Mouse (Mus musculus) lung, embryonic 15.5 days (tissue): ENCODE measurements around the gene Hsd17b13. TPM values are rescaled to one million over a fixed set of nuclear protein-coding genes. Genes with fewer than 3 reads are reported as not detected.
"Not testable (repeated sequence)": the region's sequence is repeated elsewhere in the genome, so short reads cannot be mapped to it uniquely, and the experiment has no call there.

Source experiments
- ATAC-seq: fragments of 200-750 bp; cut with Nextera tagmentation; 2 replicates; pipeline ENCODE4 v1.8.0; 2017; ENCODE audit warnings: moderate number of reproducible peaks, borderline replicate concordance; ENCODE audit not compliant: low FRiP score, low TSS enrichment; ENCODE audit errors: extremely low read depth
- H3K27ac ChIP-seq: fragments of 300-500 bp; sonication (generic); 2 replicates; pipeline ENCODE4 v1.5.1; 2015; ENCODE audit warnings: moderate library complexity, mild to moderate bottlenecking, inconsistent platforms
- H3K27me3 ChIP-seq: fragments of 300-500 bp; sonication (generic); 2 replicates; pipeline ENCODE4 v1.6.1; 2015; ENCODE audit warnings: inconsistent platforms
- H3K36me3 ChIP-seq: fragments of 300-500 bp; sonication (generic); 2 replicates; pipeline ENCODE4 v1.6.1; 2015; ENCODE audit warnings: inconsistent platforms
- H3K4me1 ChIP-seq: fragments of 300-500 bp; sonication (generic); 2 replicates; pipeline ENCODE4 v1.6.1; 2015; ENCODE audit warnings: inconsistent platforms
- H3K4me2 ChIP-seq: fragments of 300-500 bp; sonication (generic); 2 replicates; pipeline ENCODE4 v1.6.1; 2015; ENCODE audit warnings: inconsistent platforms, mild to moderate bottlenecking, moderate library complexity
- H3K4me3 ChIP-seq: fragments of 300-500 bp; sonication (generic); 2 replicates; pipeline ENCODE4 v1.5.1; 2015; ENCODE audit warnings: mild to moderate bottlenecking, inconsistent platforms
- H3K9ac ChIP-seq: fragments of 300-500 bp; sonication (generic); 2 replicates; pipeline ENCODE4 v1.6.1; 2015; ENCODE audit warnings: inconsistent platforms
- H3K9me3 ChIP-seq: fragments of 300-500 bp; sonication (generic); 2 replicates; pipeline ENCODE4 v1.6.1; 2016; ENCODE audit warnings: inconsistent platforms
- WGBS: fragments of 180-500 bp; shearing (Covaris S2); methylation state at CpG from one replicate; pipeline ENCODE4 v1.1.7; 2015; 5-methylcytosine and 5-hydroxymethylcytosine counted together
- polyA plus RNA-seq: library from polyadenylated mRNA; unstranded; fragments of >200 nt; fragmentation: Nextera tagmentation; extraction: Ambion mirVana; gene quantifications from 2 replicates; pipeline ENCODE4 v1.2.1, GENCODE M21; 2015

Hsd17b13 gene
- polyA plus RNA-seq, 1 experiment from 2014 or later: 0.22 TPM

DNA sequence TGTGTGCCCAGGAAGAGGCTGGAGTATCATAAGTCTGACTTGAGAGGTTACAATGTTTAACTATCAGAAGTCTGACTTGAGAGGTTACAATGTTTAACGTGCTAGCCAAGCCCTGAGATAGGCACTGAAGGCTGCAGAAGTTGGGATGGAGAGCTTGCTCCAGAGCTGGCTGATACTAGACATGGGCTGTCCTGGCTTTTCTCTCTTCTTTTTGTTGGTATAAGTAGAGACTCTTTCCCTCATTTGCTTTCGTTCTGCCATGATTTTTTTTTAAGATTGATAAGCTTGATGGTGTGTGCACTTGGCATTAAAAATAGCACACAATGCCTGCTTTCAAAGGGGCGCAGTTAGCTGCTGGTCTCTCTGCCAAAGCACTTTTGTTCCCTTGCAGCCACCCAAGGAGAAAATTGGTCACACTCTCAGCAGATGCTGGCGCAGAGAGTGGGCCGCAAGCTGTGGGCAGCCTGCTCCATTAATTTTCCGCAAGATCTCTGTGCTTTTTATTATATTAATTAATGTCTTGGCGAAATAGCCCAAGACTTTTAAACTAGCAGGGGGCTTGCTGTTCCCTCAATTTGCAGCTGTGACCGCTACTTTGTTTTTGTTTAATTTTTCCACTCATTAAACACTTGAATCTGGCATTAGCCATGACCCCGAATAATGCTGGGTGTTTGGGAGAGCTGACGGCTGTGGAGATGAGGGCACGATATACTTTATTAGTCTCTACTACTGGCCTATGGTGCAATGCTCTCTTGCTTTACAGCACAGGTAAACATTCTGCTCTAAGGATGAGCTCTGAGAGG lies 38.5 kb downstream of the Hsd17b13 start:
- H3K36me3 ChIP-seq: no peaks in the 10 kb centered on the region
- 40% methylated on average over 11 of the region's 11 CpGs for WGBS
- H3K9ac ChIP-seq: no peak overlapping the region
- no peak overlapping the region for H3K4me2 ChIP-seq
- H3K27ac ChIP-seq: no peak overlapping the region
- peaks cover 4% of the 10 kb centered on the region; the same call in 1 of the 2 replicates for H3K27me3 ChIP-seq
- H3K4me3 ChIP-seq: no peak overlapping the region
- ATAC-seq: no peak
- H3K4me1 ChIP-seq: peaks cover 13% of the 10 kb centered on the region
- H3K9me3 ChIP-seq: no peaks in the 10 kb centered on the region

GRCm38 (mm10) chr5:103936906-103937589 lies 40.2 kb downstream of the Hsd17b13 start:
- WGBS: 19% methylated on average over 14 of the region's 14 CpGs
- ATAC-seq: peak; percentile 86
- Histone ChIP-seq H3K4me2 (no peak overlapping the region), H3K36me3 (no peaks in the 10 kb centered on the region), H3K4me3 (no peak overlapping the region), H3K27ac (no peak overlapping the region), H3K9me3 (no peaks in the 10 kb centered on the region), H3K4me1 (peaks cover 13% of the 10 kb centered on the region), H3K27me3 (peaks cover 4% of the 10 kb centered on the region; the same call in 1 of the 2 replicates), H3K9ac (no peak overlapping the region)

GRCm38 (mm10) chr5:103931924-103932323 lies 45.3 kb downstream of the Hsd17b13 start:
- H3K4me1 ChIP-seq: peaks cover 13% of the 10 kb centered on the region
- ATAC-seq, H3K4me3 ChIP-seq, H3K9ac ChIP-seq, H3K36me3 ChIP-seq, H3K27me3 ChIP-seq, H3K9me3 ChIP-seq, H3K4me2 ChIP-seq, H3K27ac ChIP-seq: not testable (repeated sequence)

GRCm38 (mm10) chr5:103930511-103930910 lies 46.7 kb downstream of the Hsd17b13 start:
- 83% methylated on average over 5 of the region's 5 CpGs for WGBS
- Histone ChIP-seq H3K4me2 (no peak overlapping the region), H3K4me3 (no peak overlapping the region), H3K27ac (no peak overlapping the region), H3K36me3 (no peaks in the 10 kb centered on the region), H3K9me3 (no peaks in the 10 kb centered on the region), H3K9ac (no peak overlapping the region), H3K4me1 (peaks cover 12% of the 10 kb centered on the region), H3K27me3 (no peaks in the 10 kb centered on the region)
- no peak for ATAC-seq

GRCm38 (mm10) chr5:103928196-103928550 lies 49.0 kb downstream of the Hsd17b13 start:
- 38% methylated on average over 7 of the region's 7 CpGs for WGBS
- Histone ChIP-seq H3K9me3 (no peaks in the 10 kb centered on the region), H3K4me2 (peak overlapping the region; percentile 61), H3K4me3 (no peak overlapping the region), H3K4me1 (peaks cover 12% of the 10 kb centered on the region), H3K27me3 (no peaks in the 10 kb centered on the region), H3K9ac (no peak overlapping the region), H3K36me3 (no peaks in the 10 kb centered on the region), H3K27ac (peak overlapping the region; percentile 62)
- peak; percentile 48; the same call in 1 of the 2 replicates for ATAC-seq

DNA sequence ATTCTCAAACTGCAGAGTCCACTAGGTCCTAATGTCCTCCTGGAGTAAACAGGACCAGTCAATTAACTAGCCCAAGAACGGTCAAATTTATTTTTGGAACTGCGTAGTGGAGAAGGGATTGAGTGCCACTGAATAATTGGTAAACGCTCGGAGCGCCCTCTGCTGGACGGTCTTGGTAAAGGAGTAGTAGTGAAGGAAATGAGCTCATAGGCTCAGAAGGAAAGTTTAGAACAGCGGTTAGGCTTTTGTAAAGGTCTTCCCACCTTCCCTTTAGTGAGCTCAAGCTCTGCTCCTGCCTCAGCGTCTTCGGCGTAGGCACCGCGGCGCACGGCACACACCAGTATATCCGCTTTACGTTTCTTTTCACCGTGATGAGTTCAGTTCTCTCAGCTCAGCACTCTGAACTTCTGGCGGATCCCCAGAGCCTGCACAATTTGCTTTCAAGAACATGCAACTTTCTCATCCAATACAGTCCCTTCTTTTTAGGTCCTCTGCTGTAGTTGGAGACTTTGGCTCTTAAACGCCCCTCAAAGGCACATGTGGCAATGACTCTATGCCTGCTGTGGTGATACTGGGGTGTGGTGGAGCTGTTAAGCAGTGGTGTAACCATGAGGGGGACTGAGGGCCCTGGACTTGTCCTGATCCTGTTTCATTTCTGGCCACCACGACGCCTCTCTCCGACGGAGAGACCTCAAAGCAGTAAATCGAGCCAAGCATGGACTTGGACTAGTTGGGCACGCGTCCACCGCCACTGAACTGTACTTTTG lies 49.6 kb downstream of the Hsd17b13 start:
- peaks cover 12% of the 10 kb centered on the region for H3K4me1 ChIP-seq
- peak overlapping the region; percentile 32 for H3K4me3 ChIP-seq
- ATAC-seq: peak; percentile 52
- peak overlapping the region; percentile 32; the same call in 1 of the 2 replicates for H3K9ac ChIP-seq
- H3K27me3 ChIP-seq: no peaks in the 10 kb centered on the region
- no peaks in the 10 kb centered on the region for H3K36me3 ChIP-seq
- peak overlapping the region; percentile 62 for H3K27ac ChIP-seq
- WGBS: 16% methylated on average over 27 of the region's 27 CpGs
- H3K4me2 ChIP-seq: peak overlapping the region; percentile 61
- H3K9me3 ChIP-seq: no peaks in the 10 kb centered on the region

DNA sequence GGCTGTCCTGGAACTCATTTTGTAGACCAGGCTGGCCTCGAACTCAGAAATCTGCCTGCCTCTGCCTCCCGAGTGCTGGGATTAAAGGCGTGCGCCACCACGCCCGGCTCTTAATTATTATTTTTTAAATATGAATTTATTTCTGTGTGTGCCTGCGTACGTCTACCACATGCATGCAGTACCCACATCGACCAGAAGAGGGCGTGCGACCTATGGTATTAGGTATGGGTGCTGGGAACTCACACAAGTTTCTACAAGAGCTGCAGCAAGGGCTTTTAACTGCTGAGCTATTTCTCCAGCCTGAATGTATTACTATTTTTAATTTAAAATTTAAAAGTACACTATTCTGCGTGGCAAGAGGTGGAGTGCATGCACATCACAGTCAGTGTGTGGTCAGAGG lies 50.8 kb downstream of the Hsd17b13 start:
- no peak overlapping the region for H3K4me2 ChIP-seq
- no peak overlapping the region for H3K27ac ChIP-seq
- no peak for ATAC-seq
- H3K27me3 ChIP-seq: no peaks in the 10 kb centered on the region
- H3K9ac ChIP-seq: no peak overlapping the region
- no peaks in the 10 kb centered on the region for H3K9me3 ChIP-seq
- H3K4me1 ChIP-seq: peaks cover 14% of the 10 kb centered on the region
- 71% methylated on average over 12 of the region's 12 CpGs for WGBS
- H3K36me3 ChIP-seq: no peaks in the 10 kb centered on the region
- H3K4me3 ChIP-seq: no peak overlapping the region

- no peaks in the 10 kb centered on the region for H3K27me3 ChIP-seq
- H3K9me3 ChIP-seq: no peaks in the 10 kb centered on the region
- no peak overlapping the region for H3K4me3 ChIP-seq
- H3K4me1 ChIP-seq: peaks cover 14% of the 10 kb centered on the region
- H3K27ac ChIP-seq: no peak overlapping the region
- H3K36me3 ChIP-seq: no peaks in the 10 kb centered on the region
- H3K9ac ChIP-seq: no peak overlapping the region
- no peak overlapping the region for H3K4me2 ChIP-seq
- 52% methylated on average over 2 of the region's 2 CpGs for WGBS
- peak; percentile 51; the same call in 1 of the 2 replicates for ATAC-seq
Measured at GRCm38 (mm10) chr5:103923755-103924154, 53.5 kb downstream of the Hsd17b13 start.

- H3K9me3 ChIP-seq: no peaks in the 10 kb centered on the region
- no peaks in the 10 kb centered on the region for H3K27me3 ChIP-seq
- H3K27ac ChIP-seq: no peak overlapping the region
- H3K4me1 ChIP-seq: peaks cover 9% of the 10 kb centered on the region
- WGBS: 77% methylated on average over 6 of the region's 6 CpGs
- H3K4me3 ChIP-seq: no peak overlapping the region
- no peak overlapping the region for H3K4me2 ChIP-seq
- no peak for ATAC-seq
- H3K9ac ChIP-seq: no peak overlapping the region
- no peaks in the 10 kb centered on the region for H3K36me3 ChIP-seq
Measured at GRCm38 (mm10) chr5:103923101-103923500, 54.1 kb downstream of the Hsd17b13 start.

GRCm38 (mm10) chr5:103922436-103922835 lies 54.8 kb downstream of the Hsd17b13 start:
- Histone ChIP-seq H3K4me3 (no peak overlapping the region), H3K9me3 (no peaks in the 10 kb centered on the region), H3K27me3 (no peaks in the 10 kb centered on the region), H3K36me3 (no peaks in the 10 kb centered on the region), H3K9ac (no peak overlapping the region), H3K4me2 (no peak overlapping the region), H3K27ac (peak overlapping the region; percentile 52), H3K4me1 (peaks cover 3% of the 10 kb centered on the region; the same call in 1 of the 2 replicates)
- WGBS: 61% methylated on average over 5 of the region's 5 CpGs
- ATAC-seq: no peak

GRCm38 (mm10) chr5:103919497-103919896 lies 57.7 kb downstream of the Hsd17b13 start:
- Histone ChIP-seq H3K4me3 (no peak overlapping the region), H3K27ac (no peak overlapping the region), H3K4me2 (no peak overlapping the region), H3K27me3 (peaks cover 3% of the 10 kb centered on the region; the same call in 1 of the 2 replicates), H3K36me3 (no peaks in the 10 kb centered on the region), H3K4me1 (peaks cover 3% of the 10 kb centered on the region; the same call in 1 of the 2 replicates), H3K9me3 (no peaks in the 10 kb centered on the region), H3K9ac (no peak overlapping the region)
- 71% methylated on average over 4 of the region's 4 CpGs for WGBS
- ATAC-seq: no peak
